Comparison of ENCODE assay signal across 7 mouse cellular contexts in genomic region chr1:164184142-164184870, GRCm38 (mm10). TPM values are rescaled to one million over a fixed set of nuclear protein-coding genes. Genes with fewer than 3 reads are reported as not detected.
DNase-seq lines count a peak whose midpoint lies in the region; ATAC-seq and TF ChIP-seq lines count a peak whose summit lies in the region.

No protein-coding gene starts in this region.

- H3K27me3 ChIP-seq in Patski, result peaks cover 22% of the 10 kb centered on the region
- no peaks in the 10 kb centered on the region for H3K27me3 ChIP-seq in forebrain, embryonic 15.5 days
- H3K27me3 ChIP-seq in hindbrain, embryonic 13.5 days, result no peaks in the 10 kb centered on the region

- POLR2A ChIA-PET in Patski (lab: Charles Lee), result no interaction called here

- no peaks in the 10 kb centered on the region for H3K4me1 ChIP-seq in forebrain, embryonic 15.5 days
- peaks cover 5% of the 10 kb centered on the region; the same call in 1 of the 2 replicates for H3K4me1 ChIP-seq in hindbrain, embryonic 13.5 days (replicated peaks)

- 0 out of 2 replicates have a peak overlapping the region, but pooled peaks have one; percentile 9 for H3K4me3 ChIP-seq in forebrain, embryonic 15.5 days
- H3K4me3 ChIP-seq in hindbrain, embryonic 13.5 days, result peak overlapping the region; percentile 17

- H3K9ac ChIP-seq in forebrain, embryonic 15.5 days (replicated peaks), result 0 out of 2 replicates have a peak overlapping the region, but pooled peaks have one; percentile 12
- peak overlapping the region; percentile 20; the same call in 1 of the 2 replicates for H3K9ac ChIP-seq in hindbrain, embryonic 13.5 days

- H3K4me2 ChIP-seq in forebrain, embryonic 15.5 days (replicated peaks), result peak overlapping the region; percentile 26
- H3K4me2 ChIP-seq in hindbrain, embryonic 13.5 days, result peak overlapping the region; percentile 46

- no peaks in the 10 kb centered on the region for H3K9me3 ChIP-seq in forebrain, embryonic 15.5 days
- H3K9me3 ChIP-seq in hindbrain, embryonic 13.5 days, result no peaks in the 10 kb centered on the region

- no peak overlapping the region for H3K27ac ChIP-seq in forebrain, embryonic 15.5 days (replicated peaks)
- no peak overlapping the region for H3K27ac ChIP-seq in hindbrain, embryonic 13.5 days

- 42% methylated on average over 16 of the region's 16 CpGs for WGBS in forebrain, embryonic 15.5 days
- WGBS in hindbrain, embryonic 13.5 days, result 51% methylated on average over 16 of the region's 16 CpGs

- DNase-seq in Patski (ENCODE audit: low read depth, low spot score), result no peak
- DNase-seq in cerebellum, adult 11 months, result peak; percentile 25
- peak; percentile 44 to 83 for DNase-seq in layer of hippocampus, postnatal 25 days (ENCODE audit: extremely low spot score in 1 of 2, low spot score in 1 of 2)
- peak; percentile 24 for DNase-seq in right cerebral cortex, postnatal 25 days

- no peaks in the 10 kb centered on the region for H3K36me3 ChIP-seq in forebrain, embryonic 15.5 days
- H3K36me3 ChIP-seq in hindbrain, embryonic 13.5 days, result no peaks in the 10 kb centered on the region

- peak; percentile 78 for TF ChIP-seq CTCF in Patski (IDR thresholded peaks at IDR 0.05)

- CTCF ChIA-PET in Patski (lab: Charles Lee), result interaction anchor here (0.8 to 1.7 kb wide), 8 partner anchors 9 to 174 kb away, joined by 3 to 7 read pairs (median 4); no protein-coding TSS in a partner anchor

- in situ Hi-C loops in Patski (cut with MboI; ENCODE audit: low pct_unique_long_range_greater_than_20kb), result no loop called here

- ATAC-seq in Patski, result no peak
- peak; percentile 84 for ATAC-seq in forebrain, embryonic 15.5 days (replicated peaks)
- peak; percentile 93 for ATAC-seq in hindbrain, embryonic 13.5 days (ENCODE audit: low FRiP score)
- ATAC-seq in megakaryocyte, adult 5-6 weeks (ENCODE audit: poor library complexity, severe bottlenecking), result peak; percentile 98

RNA-seq across cellular contexts. Expression of gene F5, which starts 32.7 kb away (rescaled TPM):
- 0.74 TPM for polyA plus RNA-seq in Patski (2021)
- polyA plus RNA-seq in forebrain, embryonic 15.5 days (2015; fragmentation: Nextera tagmentation; extraction: Ambion mirVana), result 0.09 and 0.27 TPM in 2 replicates
- polyA plus RNA-seq in hindbrain, embryonic 13.5 days (2015; fragmentation: Nextera tagmentation; extraction: Ambion mirVana), result 0.06 and 0.10 TPM in 2 replicates
- total RNA-seq in layer of hippocampus, postnatal 25 days (2021), result under 1 TPM; 0.57 to 0.68 TPM
- 40.5 and 46.2 TPM in 2 replicates for total RNA-seq in megakaryocyte, adult 5-6 weeks (2015)
- 29.2 and 38.5 TPM in 2 replicates for total RNA-seq in megakaryocyte, adult 5-6 weeks (2017)
